Mouse (Mus musculus): Measurements from ENCODE around the gene Alg14.

DNA sequence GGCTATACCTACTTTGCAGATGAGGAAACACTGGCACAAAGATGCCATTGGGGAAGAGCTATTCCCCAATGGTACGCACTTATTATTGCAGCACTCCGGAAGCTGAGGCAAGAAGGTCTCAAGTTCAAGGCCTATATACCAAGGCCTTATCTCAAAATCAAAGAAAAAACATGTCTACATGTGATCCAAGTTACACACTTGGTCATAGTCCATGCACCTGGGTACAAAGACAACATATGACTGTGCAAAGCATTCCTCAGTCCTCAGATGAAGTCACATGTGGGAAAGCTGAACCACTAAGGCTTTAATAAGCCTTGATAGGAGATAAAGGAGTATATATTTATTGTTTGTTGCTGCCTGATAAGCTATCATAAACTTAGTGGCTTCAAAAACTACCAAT is 17.6 kb upstream of the Alg14 start:
- TF ChIP-seq CTCF (IDR thresholded peaks at IDR 0.05; ENCODE audit: extremely low read depth, insufficient read length, insufficient replicate concordance, low read depth, low read length) (no peak), POLR2A (IDR thresholded peaks at IDR 0.05; ENCODE audit: low read depth, low read length) (no peak)

Measured in small intestine, adult 2 months (tissue).